ENCODE assay signal across 7 mouse cellular contexts in the genomic region with DNA sequence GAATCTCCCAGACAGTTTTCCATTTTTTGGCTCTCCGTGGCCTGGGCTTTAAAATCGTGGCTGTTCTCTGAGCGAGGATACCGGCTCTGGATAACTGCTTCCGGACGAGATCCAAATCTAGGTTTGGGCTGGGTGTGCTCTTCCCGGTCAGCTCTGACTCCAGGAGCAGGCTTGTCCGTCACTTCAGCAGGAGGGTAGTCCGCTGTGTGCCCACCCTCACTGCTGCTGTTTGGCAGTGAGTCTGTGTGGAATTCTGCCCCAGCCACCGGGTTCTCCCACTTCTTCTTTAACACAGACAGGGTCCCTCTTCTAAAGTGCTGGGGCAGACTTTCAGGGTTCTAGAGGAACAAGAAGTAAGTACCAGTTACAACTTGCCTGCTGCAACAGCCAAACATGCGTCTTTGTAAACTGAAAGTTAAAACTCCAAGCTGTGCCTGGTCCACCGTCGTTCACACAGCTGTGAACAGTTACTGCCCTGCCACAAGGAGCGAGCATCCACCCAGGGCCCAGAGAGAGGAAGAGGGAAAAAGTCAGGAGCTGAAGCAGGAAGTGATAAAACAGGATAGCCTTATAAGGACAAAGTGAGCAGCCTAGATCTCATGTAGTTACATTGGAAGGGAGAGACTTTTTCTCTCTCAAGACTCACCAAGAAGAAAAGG. TPM values are rescaled to one million over a fixed set of nuclear protein-coding genes. Genes with fewer than 3 reads are reported as not detected.
DNase-seq lines count a peak whose midpoint lies in the region; ATAC-seq and TF ChIP-seq lines count a peak whose summit lies in the region.

No protein-coding gene starts in this region.

- H3K4me3 ChIP-seq in forebrain, embryonic 11.5 days (ENCODE audit: low read depth, low read length), result peak overlapping the region; percentile 17
- 0 out of 2 replicates have a peak overlapping the region, but pooled peaks have one; percentile 2 for H3K4me3 ChIP-seq in midbrain, postnatal 0 days (ENCODE audit: low read depth, low read length)

- 67% methylated on average over 14 of the region's 14 CpGs for WGBS in forebrain, embryonic 11.5 days
- WGBS in midbrain, postnatal 0 days, result 67% methylated on average over 14 of the region's 14 CpGs

- intact Hi-C loops in heart, postnatal 25 days (cut with DNase I), result no loop called here

- TF ChIP-seq CTCF in midbrain, postnatal 0 days (IDR thresholded peaks at IDR 0.05), result no peak

- H3K4me2 ChIP-seq in forebrain, embryonic 11.5 days (ENCODE audit: low read depth, low read length, severe bottlenecking), result peak overlapping the region; percentile 31
- peak overlapping the region; percentile 35 for H3K4me2 ChIP-seq in midbrain, postnatal 0 days (ENCODE audit: low read depth, low read length, poor library complexity, severe bottlenecking)

- no peaks in the 10 kb centered on the region for H3K36me3 ChIP-seq in forebrain, embryonic 11.5 days (ENCODE audit: control insufficient read depth, insufficient read depth, low read length)
- H3K36me3 ChIP-seq in midbrain, postnatal 0 days (ENCODE audit: insufficient read depth, low read length), result no peaks in the 10 kb centered on the region

- peak; percentile 27 to 47 for DNase-seq in adrenal gland, postnatal 36 days
- no peak for DNase-seq in forebrain, embryonic 11.5 days (ENCODE audit: low spot score)
- peak; percentile 56 for DNase-seq in heart, postnatal 25 days (ENCODE audit: low spot score)
- peak; percentile 39 for DNase-seq in liver
- DNase-seq in midbrain, postnatal 0 days (ENCODE audit: low spot score), result no peak
- no peak for DNase-seq in right cerebral cortex, postnatal 25 days
- DNase-seq in layer of hippocampus, adult 11-12 months (ENCODE audit: low spot score), result no peak

- H3K4me1 ChIP-seq in forebrain, embryonic 11.5 days (replicated peaks; ENCODE audit: control insufficient read depth, insufficient read depth, low read length), result peaks cover 18% of the 10 kb centered on the region; the same call in 1 of the 2 replicates
- peaks cover 8% of the 10 kb centered on the region; the same call in 1 of the 2 replicates for H3K4me1 ChIP-seq in midbrain, postnatal 0 days (ENCODE audit: insufficient read depth, low read length)

- H3K9me3 ChIP-seq in forebrain, embryonic 11.5 days (ENCODE audit: control insufficient read depth, low read length), result no peaks in the 10 kb centered on the region; the same call in 1 of the 2 replicates
- H3K9me3 ChIP-seq in midbrain, postnatal 0 days (ENCODE audit: low read length), result no peaks in the 10 kb centered on the region

- peak overlapping the region; percentile 89 for H3K27ac ChIP-seq in forebrain, embryonic 11.5 days (ENCODE audit: low read depth, low read length)
- H3K27ac ChIP-seq in midbrain, postnatal 0 days (ENCODE audit: low read depth, low read length), result peak overlapping the region; percentile 0; the same call in 1 of the 2 replicates

- H3K9ac ChIP-seq in forebrain, embryonic 11.5 days (ENCODE audit: low read length), result peak overlapping the region; percentile 43
- H3K9ac ChIP-seq in midbrain, postnatal 0 days (replicated peaks; ENCODE audit: low read length, poor library complexity, severe bottlenecking), result no peak overlapping the region

- no peak for ATAC-seq in forebrain, embryonic 11.5 days (replicated peaks; ENCODE audit: low FRiP score)
- no peak for ATAC-seq in midbrain, postnatal 0 days (ENCODE audit: low FRiP score)

- no peaks in the 10 kb centered on the region for H3K27me3 ChIP-seq in forebrain, embryonic 11.5 days (ENCODE audit: control insufficient read depth, insufficient read depth, low read length)
- no peaks in the 10 kb centered on the region for H3K27me3 ChIP-seq in midbrain, postnatal 0 days (ENCODE audit: insufficient read depth, low read length)

RNA-seq across cellular contexts. Expression of gene Cers5, which starts 47.1 kb away (rescaled TPM):
- 10 to 100 TPM; 49.1 to 56.1 TPM for total RNA-seq in adrenal gland, postnatal 36 days (2021)
- 59.2 and 59.7 TPM in 2 replicates for polyA plus RNA-seq in forebrain, embryonic 11.5 days (2014; fragmentation: Nextera tagmentation; extraction: Ambion mirVana)
- 10 to 100 TPM; 18.2 to 18.5 TPM for total RNA-seq in heart, postnatal 25 days (2021)
- total RNA-seq in midbrain, postnatal 0 days (2014; rRNA removed), result 93.5 and 94.2 TPM in 2 replicates
- 75.8 and 76.8 TPM in 2 replicates for polyA plus RNA-seq in midbrain, postnatal 0 days (2015; fragmentation: Nextera tagmentation; extraction: Ambion mirVana)

RNA-seq across cellular contexts. Expression of gene Lima1, which starts 55.5 kb away (rescaled TPM):
- 10 to 100 TPM; 42.1 to 43.0 TPM for total RNA-seq in adrenal gland, postnatal 36 days (2021)
- polyA plus RNA-seq in forebrain, embryonic 11.5 days (2014; fragmentation: Nextera tagmentation; extraction: Ambion mirVana), result 40.3 and 40.5 TPM in 2 replicates
- 10 to 100 TPM; 17.9 to 20.2 TPM for total RNA-seq in heart, postnatal 25 days (2021)
- 6.4 and 8.7 TPM in 2 replicates for total RNA-seq in midbrain, postnatal 0 days (2014; rRNA removed)
- polyA plus RNA-seq in midbrain, postnatal 0 days (2015; fragmentation: Nextera tagmentation; extraction: Ambion mirVana), result 6.7 and 7.8 TPM in 2 replicates

Comparison
In these comparisons a context has a peak if more than half of its experiments do, and no peak if none do; other contexts are left out.
1. DNase-seq: peak in adrenal gland, postnatal 36 days (2 of 2), heart, postnatal 25 days (single experiment) and liver (single experiment); none in forebrain, embryonic 11.5 days (single experiment), midbrain, postnatal 0 days (single experiment), right cerebral cortex, postnatal 25 days (single experiment) and layer of hippocampus, adult 11-12 months (single experiment).